Mouse (Mus musculus): Measurements from ENCODE around the gene Cmtm2b. TPM values are rescaled to one million over a fixed set of nuclear protein-coding genes. Genes with fewer than 3 reads are reported as not detected.
A peak's percentile ranks its signal among the peaks of the same experiment; 100 is the strongest.

The Cmtm2b gene
- total and polyA plus RNA-seq, 2 experiments, result not detected

DNA sequence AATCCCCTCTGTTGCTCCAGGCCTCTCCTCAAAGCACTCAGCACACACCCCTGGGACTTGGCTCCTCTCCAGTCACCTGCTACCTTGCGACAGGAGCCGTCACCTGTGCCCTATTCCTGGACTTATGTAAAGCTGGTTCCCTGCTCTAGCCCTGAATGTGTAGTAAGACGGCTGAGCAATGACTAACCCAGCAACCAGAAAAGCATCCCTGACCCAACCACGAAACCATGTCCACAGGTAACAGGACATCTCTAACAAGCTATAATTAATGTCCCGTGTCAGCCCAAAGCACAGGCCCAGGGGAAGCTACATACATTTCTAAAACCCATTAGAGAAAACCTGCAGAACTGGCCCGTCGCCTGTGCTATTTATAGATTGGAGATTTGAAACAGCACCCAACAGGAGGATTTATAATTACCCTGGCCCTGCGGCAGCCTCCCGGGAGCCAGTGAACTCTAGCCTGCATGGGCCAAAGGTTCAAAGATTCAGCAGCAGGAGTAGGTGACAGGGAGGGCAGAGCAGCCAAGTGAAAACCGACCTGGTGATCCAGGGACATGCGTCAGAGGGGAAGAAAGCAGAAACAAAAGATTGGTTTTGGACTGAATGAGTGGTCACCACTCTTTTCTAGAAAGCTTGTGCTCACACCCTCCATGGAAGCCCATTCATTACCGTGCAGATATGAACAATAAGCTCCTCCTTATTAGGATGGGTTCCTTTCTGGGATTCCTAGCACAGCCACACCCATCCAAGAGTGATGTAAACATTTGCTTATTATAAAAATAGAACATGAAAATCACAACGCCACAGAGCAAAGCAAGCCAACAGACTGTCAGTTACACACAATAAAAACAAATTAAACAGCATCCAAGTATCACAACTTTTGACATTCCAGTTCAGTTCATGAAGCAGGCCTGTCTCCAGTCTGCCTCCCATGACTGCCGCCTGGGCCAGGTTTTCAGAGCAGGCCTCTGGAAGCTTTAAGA, 53.1 kb downstream of the Cmtm2b start:
- TF ChIP-seq CTCF (IDR thresholded peaks at IDR 0.05; ENCODE audit: low read depth, low read length) (no peak), POLR2A (IDR thresholded peaks at IDR 0.05; ENCODE audit: extremely low read depth, insufficient read depth, low read length) (no peak)
- 10% methylated on average over 14 of the region's 14 CpGs for WGBS
- Histone ChIP-seq H3K36me3 (ENCODE audit: control insufficient read depth, insufficient read depth, low read length) (no peaks in the 10 kb centered on the region), H3K9ac (ENCODE audit: low read depth, low read length) (peak overlapping the region; percentile 24), H3K4me1 (ENCODE audit: control insufficient read depth, insufficient read depth, low read length) (peaks cover 25% of the 10 kb centered on the region), H3K27ac (replicated peaks; ENCODE audit: insufficient read depth, low read depth, low read length) (peak overlapping the region; percentile 86), H3K4me3 (ENCODE audit: insufficient read depth, low read depth, low read length) (no peak overlapping the region), H3K79me2 (ENCODE audit: control insufficient read depth, insufficient read depth, low read length) (peaks cover 25% of the 10 kb centered on the region), H3K27me3 (ENCODE audit: control insufficient read depth, insufficient read depth, low read length) (no peaks in the 10 kb centered on the region)
- peak; percentile 96 for DNase-seq (ENCODE audit: extremely low read depth, low read depth, low spot score)

DNA sequence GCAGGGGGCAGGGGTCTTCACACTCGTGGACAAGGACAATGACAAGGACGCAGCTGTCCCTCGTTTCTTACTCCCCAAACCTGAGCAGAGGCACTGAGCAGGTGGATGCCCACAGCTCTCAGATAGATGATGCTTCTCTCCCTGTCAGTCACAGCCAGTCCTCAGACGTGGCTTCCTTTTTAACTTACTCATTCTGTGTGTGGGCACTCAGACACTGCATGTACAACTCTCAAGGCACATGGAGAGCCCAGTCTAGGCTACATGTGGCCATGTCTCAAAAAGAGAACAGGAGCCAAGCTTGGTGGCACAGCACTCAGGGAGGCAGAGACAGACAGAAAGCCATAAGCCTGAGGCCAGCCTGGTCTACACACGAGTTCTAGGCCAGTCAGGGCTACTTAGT, 53.9 kb downstream of the Cmtm2b start:
- 75% methylated on average over 5 of the region's 5 CpGs for WGBS
- Histone ChIP-seq H3K79me2 (ENCODE audit: control insufficient read depth, insufficient read depth, low read length) (peaks cover 30% of the 10 kb centered on the region), H3K4me1 (ENCODE audit: control insufficient read depth, insufficient read depth, low read length) (peaks cover 21% of the 10 kb centered on the region), H3K36me3 (ENCODE audit: control insufficient read depth, insufficient read depth, low read length) (no peaks in the 10 kb centered on the region), H3K27me3 (ENCODE audit: control insufficient read depth, insufficient read depth, low read length) (no peaks in the 10 kb centered on the region), H3K4me3 (ENCODE audit: insufficient read depth, low read depth, low read length) (no peak overlapping the region), H3K9ac (ENCODE audit: low read depth, low read length) (peak overlapping the region; percentile 24), H3K27ac (replicated peaks; ENCODE audit: insufficient read depth, low read depth, low read length) (peak overlapping the region; percentile 67)
- TF ChIP-seq POLR2A (IDR thresholded peaks at IDR 0.05; ENCODE audit: extremely low read depth, insufficient read depth, low read length), result no peak
- no peak for TF ChIP-seq CTCF (IDR thresholded peaks at IDR 0.05; ENCODE audit: low read depth, low read length)
- no peak for DNase-seq (ENCODE audit: extremely low read depth, low read depth, low spot score)

DNA sequence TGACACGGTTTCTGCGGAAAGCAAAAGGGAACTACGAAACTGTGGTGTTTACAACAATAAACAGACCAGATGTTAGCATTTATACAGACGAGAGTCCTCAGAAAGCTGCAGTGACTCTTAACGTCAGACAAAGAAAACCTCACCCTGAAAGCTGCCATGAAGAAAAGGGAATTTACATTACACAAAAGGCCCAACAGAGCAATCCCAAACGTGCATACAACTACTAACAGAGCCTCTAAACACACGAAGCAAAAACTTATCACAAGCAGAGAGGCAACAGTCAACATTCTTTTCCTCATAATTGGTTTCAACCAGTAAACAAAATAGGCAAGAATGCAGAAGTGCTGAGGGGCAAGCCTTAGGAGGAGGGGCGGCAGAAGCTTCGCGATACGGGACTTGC, 54.6 kb downstream of the Cmtm2b start:
- 0 out of 2 replicates have a peak overlapping the region, but pooled peaks have one; percentile 7 for H3K27ac ChIP-seq (replicated peaks; ENCODE audit: insufficient read depth, low read depth, low read length)
- H3K79me2 ChIP-seq (ENCODE audit: control insufficient read depth, insufficient read depth, low read length), result peaks cover 32% of the 10 kb centered on the region
- peaks cover 18% of the 10 kb centered on the region for H3K4me1 ChIP-seq (ENCODE audit: control insufficient read depth, insufficient read depth, low read length)
- H3K9ac ChIP-seq (ENCODE audit: low read depth, low read length), result no peak overlapping the region
- no peak overlapping the region for H3K4me3 ChIP-seq (ENCODE audit: insufficient read depth, low read depth, low read length)
- no peaks in the 10 kb centered on the region for H3K36me3 ChIP-seq (ENCODE audit: control insufficient read depth, insufficient read depth, low read length)
- WGBS, result 77% methylated on average over 11 of the region's 11 CpGs
- H3K27me3 ChIP-seq (ENCODE audit: control insufficient read depth, insufficient read depth, low read length), result no peaks in the 10 kb centered on the region
- no peak for DNase-seq (ENCODE audit: extremely low read depth, low read depth, low spot score)
- TF ChIP-seq POLR2A (IDR thresholded peaks at IDR 0.05; ENCODE audit: extremely low read depth, insufficient read depth, low read length) (no peak), CTCF (IDR thresholded peaks at IDR 0.05; ENCODE audit: low read depth, low read length) (no peak)

DNA sequence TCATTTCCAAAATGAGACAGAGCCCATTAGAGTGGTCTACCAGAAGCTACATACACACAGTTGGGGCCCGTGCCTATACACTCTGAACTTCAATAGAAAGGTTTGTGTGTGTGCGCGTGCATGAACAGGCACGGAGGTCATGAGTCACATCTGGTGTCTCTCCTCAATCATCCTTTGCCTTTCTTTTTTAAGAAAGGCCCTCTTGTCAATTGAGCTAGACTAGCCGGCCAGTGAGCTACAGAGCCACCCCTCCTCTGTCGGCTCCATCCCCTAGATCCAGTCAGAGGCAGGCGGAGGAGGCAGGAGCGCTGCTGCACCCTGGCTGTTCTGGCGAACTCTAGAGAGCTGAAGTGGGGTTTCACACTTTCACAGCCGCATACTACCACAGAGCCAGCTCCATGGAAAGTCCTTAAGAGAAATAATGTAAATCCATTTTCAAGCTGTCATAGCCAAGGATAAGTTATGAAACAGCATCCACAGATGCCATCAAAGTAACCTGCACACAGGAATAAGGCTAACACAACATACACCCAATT, 57.3 kb downstream of the Cmtm2b start:
- Histone ChIP-seq H3K4me1 (ENCODE audit: control insufficient read depth, insufficient read depth, low read length) (peaks cover 24% of the 10 kb centered on the region), H3K36me3 (ENCODE audit: control insufficient read depth, insufficient read depth, low read length) (no peaks in the 10 kb centered on the region), H3K4me3 (ENCODE audit: insufficient read depth, low read depth, low read length) (no peak overlapping the region), H3K9ac (ENCODE audit: low read depth, low read length) (no peak overlapping the region), H3K27ac (replicated peaks; ENCODE audit: insufficient read depth, low read depth, low read length) (no peak overlapping the region), H3K27me3 (ENCODE audit: control insufficient read depth, insufficient read depth, low read length) (no peaks in the 10 kb centered on the region), H3K79me2 (ENCODE audit: control insufficient read depth, insufficient read depth, low read length) (peaks cover 39% of the 10 kb centered on the region)
- no peak for DNase-seq (ENCODE audit: extremely low read depth, low read depth, low spot score)
- no peak for TF ChIP-seq CTCF (IDR thresholded peaks at IDR 0.05; ENCODE audit: low read depth, low read length)
- no peak for TF ChIP-seq POLR2A (IDR thresholded peaks at IDR 0.05; ENCODE audit: extremely low read depth, insufficient read depth, low read length)
- WGBS, result 89% methylated on average over 10 of the region's 10 CpGs

DNA sequence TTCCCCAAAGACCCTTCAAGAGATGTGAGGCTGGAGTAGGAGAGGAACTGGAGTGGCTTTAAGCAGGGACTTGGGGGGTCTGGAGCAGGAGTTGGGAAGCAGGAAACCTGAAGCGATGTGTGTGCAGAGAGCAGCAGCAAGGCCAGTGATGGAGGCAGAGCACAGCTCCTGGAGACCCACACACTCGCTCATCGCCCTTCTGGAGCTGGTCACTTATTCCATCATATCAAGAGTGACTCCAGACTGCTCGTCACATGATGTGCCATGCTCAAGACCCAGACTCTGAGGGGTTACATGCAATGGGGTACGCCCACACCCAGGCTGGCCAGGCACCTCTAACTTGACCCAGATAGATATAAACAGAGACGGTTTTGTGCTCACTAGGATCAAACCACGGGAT, 58.2 kb downstream of the Cmtm2b start:
- Histone ChIP-seq H3K36me3 (ENCODE audit: control insufficient read depth, insufficient read depth, low read length) (no peaks in the 10 kb centered on the region), H3K4me3 (ENCODE audit: insufficient read depth, low read depth, low read length) (no peak overlapping the region), H3K27me3 (ENCODE audit: control insufficient read depth, insufficient read depth, low read length) (no peaks in the 10 kb centered on the region), H3K79me2 (ENCODE audit: control insufficient read depth, insufficient read depth, low read length) (peaks cover 40% of the 10 kb centered on the region), H3K4me1 (ENCODE audit: control insufficient read depth, insufficient read depth, low read length) (peaks cover 23% of the 10 kb centered on the region), H3K27ac (replicated peaks; ENCODE audit: insufficient read depth, low read depth, low read length) (no peak overlapping the region), H3K9ac (ENCODE audit: low read depth, low read length) (no peak overlapping the region)
- no peak for DNase-seq (ENCODE audit: extremely low read depth, low read depth, low spot score)
- WGBS, result 84% methylated on average over 7 of the region's 7 CpGs
- TF ChIP-seq CTCF (IDR thresholded peaks at IDR 0.05; ENCODE audit: low read depth, low read length), result no peak
- no peak for TF ChIP-seq POLR2A (IDR thresholded peaks at IDR 0.05; ENCODE audit: extremely low read depth, insufficient read depth, low read length)

Other genes with a start within 250 kb of the Cmtm2b start
- gene Cdh5, start 220.6 kb upstream of the Cmtm2b start, total RNA-seq (2014; rRNA removed), result 14.9 and 16.6 TPM in 2 replicates
- 14.9 and 21.5 TPM in 2 replicates for gene Cdh5, start 220.6 kb upstream of the Cmtm2b start, polyA plus RNA-seq (2012; rRNA removed)
- not detected in 2 replicates for gene Bean1, start 151.8 kb upstream of the Cmtm2b start, total RNA-seq (2014; rRNA removed)
- not detected in 2 replicates for gene Bean1, start 151.8 kb upstream of the Cmtm2b start, polyA plus RNA-seq (2012; rRNA removed)
- gene Tk2, start 73.7 kb upstream of the Cmtm2b start, total RNA-seq (2014; rRNA removed), result 14.5 and 16.6 TPM in 2 replicates
- gene Tk2, start 73.7 kb upstream of the Cmtm2b start, polyA plus RNA-seq (2012; rRNA removed), result 14.4 and 18.8 TPM in 2 replicates
- gene Cklf, start 71.4 kb upstream of the Cmtm2b start, total RNA-seq (2014; rRNA removed), result 1.9 and 2.1 TPM in 2 replicates
- 1.4 and 2.0 TPM in 2 replicates for gene Cklf, start 71.4 kb upstream of the Cmtm2b start, polyA plus RNA-seq (2012; rRNA removed)
- gene Cmtm2a, start 29.0 kb upstream of the Cmtm2b start, total RNA-seq (2014; rRNA removed), result not detected in 2 replicates
- not detected in 2 replicates for gene Cmtm2a, start 29.0 kb upstream of the Cmtm2b start, polyA plus RNA-seq (2012; rRNA removed)
- gene Gm45711, start 12.1 kb upstream of the Cmtm2b start, total RNA-seq (2014; rRNA removed), result not detected in 2 replicates
- not detected in 2 replicates for gene Gm45711, start 12.1 kb upstream of the Cmtm2b start, polyA plus RNA-seq (2012; rRNA removed)
- gene Cmtm1, start 12.1 kb upstream of the Cmtm2b start, total RNA-seq (2014; rRNA removed), result not detected in 2 replicates
- not detected in 2 replicates for gene Cmtm1, start 12.1 kb upstream of the Cmtm2b start, polyA plus RNA-seq (2012; rRNA removed)
- gene Gm11020, start 663 bp upstream of the Cmtm2b start, total RNA-seq (2014; rRNA removed), result not detected in 2 replicates
- not detected in 2 replicates for gene Gm11020, start 663 bp upstream of the Cmtm2b start, polyA plus RNA-seq (2012; rRNA removed)
- 6.3 and 8.1 TPM in 2 replicates for gene Cmtm3, start 17.2 kb downstream of the Cmtm2b start, total RNA-seq (2014; rRNA removed)
- 12.1 and 24.6 TPM in 2 replicates for gene Cmtm3, start 17.2 kb downstream of the Cmtm2b start, polyA plus RNA-seq (2012; rRNA removed)
- gene Cmtm4, start 73.6 kb downstream of the Cmtm2b start, total RNA-seq (2014; rRNA removed), result 9.8 and 15.2 TPM in 2 replicates
- 10.0 and 12.7 TPM in 2 replicates for gene Cmtm4, start 73.6 kb downstream of the Cmtm2b start, polyA plus RNA-seq (2012; rRNA removed)
- gene Dync1li2, start 120.8 kb downstream of the Cmtm2b start, total RNA-seq (2014; rRNA removed), result 13.8 and 15.4 TPM in 2 replicates
- gene Dync1li2, start 120.8 kb downstream of the Cmtm2b start, polyA plus RNA-seq (2012; rRNA removed), result 5.7 and 6.3 TPM in 2 replicates
- gene Terb1, start 187.7 kb downstream of the Cmtm2b start, total RNA-seq (2014; rRNA removed), result not detected in 2 replicates
- gene Terb1, start 187.7 kb downstream of the Cmtm2b start, polyA plus RNA-seq (2012; rRNA removed), result not detected in 2 replicates
- 23.9 and 30.1 TPM in 2 replicates for gene Nae1, start 212.4 kb downstream of the Cmtm2b start, total RNA-seq (2014; rRNA removed)
- 4.5 and 7.3 TPM in 2 replicates for gene Nae1, start 212.4 kb downstream of the Cmtm2b start, polyA plus RNA-seq (2012; rRNA removed)
- gene Car7, start 212.5 kb downstream of the Cmtm2b start, total RNA-seq (2014; rRNA removed), result 1.0 and 1.2 TPM in 2 replicates
- 1.8 and 2.6 TPM in 2 replicates for gene Car7, start 212.5 kb downstream of the Cmtm2b start, polyA plus RNA-seq (2012; rRNA removed)